Mouse (Mus musculus): Measurements from ENCODE around the gene Teddm1a. TPM values are rescaled to one million over a fixed set of nuclear protein-coding genes. Genes with fewer than 3 reads are reported as not detected.
"Not testable (repeated sequence)": the region's sequence is repeated elsewhere in the genome, so short reads cannot be mapped to it uniquely, and the experiment has no call there.

Gene Teddm1a
- polyA plus RNA-seq (2012), result not detected in 2 replicates

DNA sequence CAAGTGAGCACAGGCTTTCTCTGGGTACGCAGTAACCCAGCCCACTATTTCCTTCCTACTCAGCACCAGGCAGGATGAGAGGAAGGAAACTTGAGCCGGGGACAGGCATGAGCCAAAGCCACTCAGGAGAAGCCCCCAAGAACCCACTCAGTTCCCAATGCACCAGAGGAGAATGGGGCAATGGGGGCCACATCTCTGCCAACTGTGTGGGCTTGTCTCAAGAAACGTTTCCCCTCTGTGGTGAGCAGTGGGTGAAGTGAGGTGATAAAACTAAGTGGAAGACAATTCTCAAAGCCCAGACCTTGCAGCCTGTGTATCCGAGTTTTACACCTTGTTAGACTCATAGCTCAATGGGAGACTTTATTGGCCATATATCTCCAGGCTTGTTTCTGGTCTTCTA lies at the start of gene Teddm1a:
Teddm1a (plus strand) TSS at position 301 of the 400 bp plus-strand sequence.
- TF ChIP-seq TAL1 (IDR thresholded peaks at IDR 0.05; ENCODE audit: low read length), result no peak
- TF ChIP-seq GATA1 (IDR thresholded peaks at IDR 0.05; ENCODE audit: low read length), result no peak
- no peaks in the 10 kb centered on the region for H3K36me3 ChIP-seq (ENCODE audit: control insufficient read depth)
- H3K4me1 ChIP-seq (ENCODE audit: control insufficient read depth), result no peaks in the 10 kb centered on the region
- no peaks in the 10 kb centered on the region for H3K9me3 ChIP-seq (ENCODE audit: control insufficient read depth, low read length)
- H3K4me3 ChIP-seq (replicated peaks), result no peak within 1 kb of the TSS
- peaks cover 3% of the 10 kb centered on the region for H3K27me3 ChIP-seq (ENCODE audit: control insufficient read depth)

DNA sequence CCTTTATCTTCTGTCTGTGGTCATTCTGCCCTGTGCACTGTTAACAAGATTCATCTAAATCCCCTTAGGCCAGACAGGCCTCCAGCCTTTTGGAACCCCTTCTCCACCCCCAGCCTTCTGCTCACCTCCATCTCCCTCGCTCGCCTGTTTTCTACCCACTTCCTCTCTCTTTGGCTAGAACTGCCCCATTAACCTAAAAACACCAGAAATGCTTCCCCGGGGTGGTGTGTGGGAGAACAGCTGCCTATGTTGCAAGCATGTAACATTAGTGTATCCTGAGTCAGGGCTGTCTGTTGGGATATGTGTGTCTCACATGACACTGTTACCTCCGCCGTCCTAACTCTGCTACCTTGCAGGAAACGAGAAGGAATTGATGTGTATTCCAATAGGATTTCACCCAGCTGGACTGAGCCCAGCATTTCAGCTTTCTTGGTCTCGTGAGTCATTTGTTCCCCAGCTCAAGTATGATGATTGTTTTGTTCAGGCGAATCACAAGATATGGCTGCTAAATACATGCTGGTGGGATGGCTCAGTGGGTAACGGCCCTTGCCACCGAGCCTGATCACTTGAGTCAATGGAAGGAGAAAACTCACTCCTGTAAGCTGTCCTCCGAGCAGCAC lies 49.3 kb upstream of the Teddm1a start:
- no peaks in the 10 kb centered on the region for H3K36me3 ChIP-seq (ENCODE audit: control insufficient read depth)
- no peaks in the 10 kb centered on the region for H3K9me3 ChIP-seq (ENCODE audit: control insufficient read depth, low read length)
- H3K4me3 ChIP-seq (replicated peaks), result no peak overlapping the region
- no peaks in the 10 kb centered on the region for H3K27me3 ChIP-seq (ENCODE audit: control insufficient read depth)
- TF ChIP-seq TAL1 (IDR thresholded peaks at IDR 0.05; ENCODE audit: low read length) (no peak), GATA1 (IDR thresholded peaks at IDR 0.05; ENCODE audit: low read length) (no peak)
- H3K4me1 ChIP-seq (ENCODE audit: control insufficient read depth), result no peaks in the 10 kb centered on the region

GRCm38 (mm10) chr1:153844042-153844441 lies 47.5 kb upstream of the Teddm1a start, which contains the start of gene Rgsl1:
TSS of gene Rgsl1 (minus strand) at chr1:153844142.
- Histone ChIP-seq H3K4me1 (ENCODE audit: control insufficient read depth) (no peaks in the 10 kb centered on the region), H3K27me3 (ENCODE audit: control insufficient read depth) (no peaks in the 10 kb centered on the region), H3K4me3 (replicated peaks) (no peak within 1 kb of the TSS), H3K9me3 (ENCODE audit: control insufficient read depth, low read length) (no peaks in the 10 kb centered on the region), H3K36me3 (ENCODE audit: control insufficient read depth) (no peaks in the 10 kb centered on the region)
- TF ChIP-seq GATA1 (IDR thresholded peaks at IDR 0.05; ENCODE audit: low read length), result no peak
- TF ChIP-seq TAL1 (IDR thresholded peaks at IDR 0.05; ENCODE audit: low read length), result no peak

- H3K9me3 ChIP-seq (ENCODE audit: control insufficient read depth, low read length), result no peaks in the 10 kb centered on the region
Measured at GRCm38 (mm10) chr1:153846420-153846819, 45.1 kb upstream of the Teddm1a start.

GRCm38 (mm10) chr1:153846867-153847266 lies 44.7 kb upstream of the Teddm1a start:
- no peaks in the 10 kb centered on the region for H3K4me1 ChIP-seq (ENCODE audit: control insufficient read depth)
- H3K4me3 ChIP-seq (replicated peaks), result no peak overlapping the region
- TF ChIP-seq TAL1 (IDR thresholded peaks at IDR 0.05; ENCODE audit: low read length), result no peak
- no peak for TF ChIP-seq GATA1 (IDR thresholded peaks at IDR 0.05; ENCODE audit: low read length)
- no peaks in the 10 kb centered on the region for H3K9me3 ChIP-seq (ENCODE audit: control insufficient read depth, low read length)
- no peaks in the 10 kb centered on the region for H3K36me3 ChIP-seq (ENCODE audit: control insufficient read depth)
- H3K27me3 ChIP-seq (ENCODE audit: control insufficient read depth), result no peaks in the 10 kb centered on the region

More at GRCm38 (mm10) chr1:153846420-153846819, 45.1 kb upstream of the Teddm1a start:
- Histone ChIP-seq H3K4me3 (replicated peaks) (no peak overlapping the region), H3K36me3 (ENCODE audit: control insufficient read depth) (no peaks in the 10 kb centered on the region), H3K4me1 (ENCODE audit: control insufficient read depth) (no peaks in the 10 kb centered on the region), H3K27me3 (ENCODE audit: control insufficient read depth) (no peaks in the 10 kb centered on the region)
- TF ChIP-seq TAL1 (IDR thresholded peaks at IDR 0.05; ENCODE audit: low read length) (no peak), GATA1 (IDR thresholded peaks at IDR 0.05; ENCODE audit: low read length) (no peak)

GRCm38 (mm10) chr1:153852696-153853095 lies 38.8 kb upstream of the Teddm1a start:
- H3K4me1 ChIP-seq (ENCODE audit: control insufficient read depth); H3K27me3 ChIP-seq (ENCODE audit: control insufficient read depth): not testable (repeated sequence)

DNA sequence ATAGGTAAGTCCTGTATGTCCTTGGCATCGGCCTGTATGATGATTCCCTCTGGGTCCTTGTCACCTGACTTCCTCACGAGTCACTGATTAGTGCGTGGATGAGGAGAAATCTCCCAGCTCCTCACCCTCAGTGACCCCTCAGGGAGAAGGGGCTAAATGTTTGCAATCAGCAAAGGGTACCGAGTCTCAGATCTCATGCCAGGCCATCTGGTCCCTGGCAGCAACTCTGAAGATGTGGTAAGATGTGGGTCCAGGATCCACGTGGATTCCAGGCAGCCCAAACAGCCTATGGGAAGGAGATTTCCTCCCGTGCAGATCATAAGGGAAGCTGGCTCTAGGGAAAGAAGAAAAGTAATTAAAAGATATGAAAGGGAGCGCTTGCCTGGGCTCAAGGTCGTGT lies 35.6 kb upstream of the Teddm1a start:
- Histone ChIP-seq H3K4me1 (ENCODE audit: control insufficient read depth) (no peaks in the 10 kb centered on the region), H3K36me3 (ENCODE audit: control insufficient read depth) (no peaks in the 10 kb centered on the region), H3K9me3 (ENCODE audit: control insufficient read depth, low read length) (no peaks in the 10 kb centered on the region), H3K27me3 (ENCODE audit: control insufficient read depth) (no peaks in the 10 kb centered on the region), H3K4me3 (replicated peaks) (no peak overlapping the region)
- TF ChIP-seq TAL1 (IDR thresholded peaks at IDR 0.05; ENCODE audit: low read length) (no peak), GATA1 (IDR thresholded peaks at IDR 0.05; ENCODE audit: low read length) (no peak)

More at GRCm38 (mm10) chr1:153852696-153853095, 38.8 kb upstream of the Teddm1a start:
- not testable (repeated sequence) for H3K36me3 ChIP-seq (ENCODE audit: control insufficient read depth); H3K9me3 ChIP-seq (ENCODE audit: control insufficient read depth, low read length); H3K4me3 ChIP-seq (replicated peaks)

DNA sequence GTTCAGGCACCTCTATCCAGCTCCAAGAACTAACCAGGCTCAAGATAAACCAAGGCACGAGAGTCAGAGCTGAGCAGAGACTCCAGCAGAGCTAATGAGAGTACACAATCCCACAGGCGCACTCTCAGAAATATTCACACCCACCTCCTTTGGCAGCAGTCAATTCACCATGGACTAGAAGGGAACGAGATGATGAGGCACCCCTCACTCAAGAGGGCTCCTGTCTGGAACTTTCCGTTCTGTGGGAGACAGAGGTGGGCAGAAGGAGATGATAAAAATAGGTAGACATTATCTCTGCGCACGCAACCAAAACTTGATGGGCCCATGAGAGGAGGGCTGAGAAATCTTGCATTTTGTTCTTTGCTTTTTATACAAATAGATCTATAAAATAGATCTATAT lies 17.5 kb upstream of the Teddm1a start, which contains the start of gene Teddm1b:
Teddm1b (plus strand) TSS at position 301 of the 400 bp plus-strand sequence.
- H3K9me3 ChIP-seq (ENCODE audit: control insufficient read depth, low read length), result no peaks in the 10 kb centered on the region
- H3K27me3 ChIP-seq (ENCODE audit: control insufficient read depth), result no peaks in the 10 kb centered on the region
- no peak within 1 kb of the TSS for H3K4me3 ChIP-seq (replicated peaks)
- H3K36me3 ChIP-seq (ENCODE audit: control insufficient read depth), result no peaks in the 10 kb centered on the region
- H3K4me1 ChIP-seq (ENCODE audit: control insufficient read depth), result no peaks in the 10 kb centered on the region
- TF ChIP-seq TAL1 (IDR thresholded peaks at IDR 0.05; ENCODE audit: low read length) (no peak), GATA1 (IDR thresholded peaks at IDR 0.05; ENCODE audit: low read length) (no peak)

DNA sequence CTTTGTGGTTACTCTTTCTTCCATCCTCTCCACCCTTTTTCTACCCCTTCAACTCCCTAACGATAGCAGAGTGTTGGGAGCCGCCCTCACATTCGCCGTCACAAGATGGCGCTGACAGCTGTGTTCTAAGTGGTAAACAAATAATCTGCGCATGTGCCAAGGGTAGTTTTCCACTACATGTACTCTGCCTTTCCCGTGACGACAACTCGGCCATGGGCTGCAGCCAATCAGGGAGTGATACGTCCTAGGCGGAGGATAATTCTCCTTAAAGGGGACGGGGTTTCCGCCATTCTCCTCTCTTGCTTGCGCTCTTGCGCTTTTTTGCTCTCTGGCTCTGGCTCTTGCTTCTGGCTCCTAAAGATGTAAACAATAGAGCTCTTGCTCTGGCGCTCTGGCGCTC lies 11.2 kb upstream of the Teddm1a start:
- not testable (repeated sequence) for H3K9me3 ChIP-seq (ENCODE audit: control insufficient read depth, low read length); H3K27me3 ChIP-seq (ENCODE audit: control insufficient read depth); H3K4me1 ChIP-seq (ENCODE audit: control insufficient read depth); H3K36me3 ChIP-seq (ENCODE audit: control insufficient read depth); H3K4me3 ChIP-seq (replicated peaks)

Data from erythroblast, embryonic 14.5 days (primary cell).